Mouse (Mus musculus) erythroblast, adult 5-6 weeks (primary cell): ENCODE results near the gene Smc1b. TPM values are rescaled to one million over a fixed set of nuclear protein-coding genes. Genes with fewer than 3 reads are reported as not detected.
"Not testable (repeated sequence)": the region's sequence is repeated elsewhere in the genome, so short reads cannot be mapped to it uniquely, and the experiment has no call there.

Experiments
- ATAC-seq: replicated peaks from 2 replicates; pipeline ENCODE4 v1.8.0; 2016; ENCODE audit warnings: moderate number of reproducible peaks, mild to moderate bottlenecking, moderate TSS enrichment, inconsistent platforms; ENCODE audit not compliant: poor library complexity, low FRiP score, severe bottlenecking
- total RNA-seq, 2 experiments: library from RNA; stranded (forward) in 1 of 2; stranded (reverse) in 1 of 2; fragments of 150-400 nt in 1 of 2; fragments of 200-764, 138-1000 nt in 1 of 2; gene quantifications; 2 replicates each; pipeline versions ENCODE4 v1.2.3 to v1.2.4; 2015 to 2017; ENCODE audit warnings: low replicate concordance in 2 of 2

The Smc1b gene
- total RNA-seq, 2 experiments from 2014 or later: not detected

DNA sequence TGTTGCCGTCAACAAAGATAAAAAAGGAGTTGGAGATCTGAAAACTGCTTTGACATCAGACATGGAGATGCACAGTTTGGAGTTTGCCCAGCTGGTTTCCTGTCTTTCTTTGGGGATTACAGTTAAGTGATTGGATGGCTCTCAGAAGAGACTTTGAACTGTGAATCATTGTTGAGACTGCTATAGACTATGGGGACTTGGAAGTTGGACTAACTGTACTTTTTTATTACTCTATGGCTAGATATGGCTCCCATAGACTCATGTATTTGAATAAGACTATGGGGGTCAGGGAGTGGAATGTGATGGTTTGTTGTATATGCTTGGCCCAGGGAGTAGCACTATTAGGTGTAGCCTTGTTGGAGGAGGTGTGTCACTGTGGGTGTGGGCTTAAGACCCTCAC, 101.1 kb downstream of the Smc1b start:
- not testable (repeated sequence) for ATAC-seq

DNA sequence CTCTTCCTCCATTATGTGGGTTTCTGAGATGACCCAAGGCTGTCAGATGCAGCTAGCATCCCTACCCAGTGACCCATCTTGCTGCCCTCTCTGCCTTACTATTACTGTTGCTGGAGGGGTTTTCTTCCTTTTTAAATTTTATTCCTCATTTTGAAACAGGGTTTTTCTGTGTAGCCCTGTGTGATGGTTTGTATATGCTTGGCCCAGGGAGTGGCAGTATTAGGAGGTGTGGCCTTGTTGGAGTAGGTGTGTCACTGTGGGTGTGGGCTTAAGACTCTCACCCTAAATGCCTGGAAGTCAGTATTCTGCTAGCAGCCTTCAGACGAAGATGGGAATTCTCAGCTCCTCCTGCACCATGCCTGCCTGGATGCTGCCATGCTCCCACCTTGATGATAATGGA, 103.1 kb downstream of the Smc1b start, which contains the start of gene Fam118a:
Gene Fam118a (plus strand): TSS at position 301 of the 400 bp plus-strand sequence.
- ATAC-seq: not testable (repeated sequence)

DNA sequence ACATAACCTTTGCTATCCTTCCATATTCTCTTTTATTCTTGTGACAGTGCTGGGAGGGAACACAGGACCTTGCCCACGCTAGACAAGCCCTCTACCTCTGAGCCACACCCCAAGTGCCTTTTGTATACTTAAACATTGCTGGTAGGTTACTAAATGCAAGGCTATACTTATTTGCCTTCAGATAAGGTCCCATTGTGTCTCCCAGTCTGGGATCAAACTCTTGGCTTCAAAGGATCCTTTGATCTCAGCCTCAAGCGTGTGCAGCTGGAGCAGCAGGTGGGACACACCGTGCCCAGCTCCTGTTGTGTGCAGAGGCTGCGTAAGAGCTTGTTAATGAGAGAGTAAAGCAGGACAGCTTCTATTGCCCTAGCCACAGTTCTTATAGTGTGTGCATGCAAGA, 104.0 kb downstream of the Smc1b start:
- ATAC-seq: no peak

DNA sequence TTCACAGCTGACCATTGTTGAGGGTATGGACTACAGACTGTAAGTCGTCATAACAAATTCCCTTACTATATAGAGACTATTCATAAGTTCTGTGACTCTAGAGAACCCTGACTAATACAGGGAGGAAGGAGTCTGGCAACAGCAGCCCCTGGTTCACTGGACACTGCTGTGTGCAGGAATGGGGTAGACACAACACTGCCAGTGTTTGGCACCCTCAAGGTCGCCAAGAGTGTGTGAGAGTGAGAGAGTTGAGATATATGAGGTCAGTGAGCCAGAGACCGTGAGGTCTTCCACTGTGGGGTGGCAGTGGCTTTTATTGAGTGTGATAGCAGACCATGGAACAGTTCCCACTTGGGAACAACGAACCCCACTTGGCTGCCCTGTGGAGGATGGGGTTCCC, 105.6 kb downstream of the Smc1b start:
- ATAC-seq: no peak

DNA sequence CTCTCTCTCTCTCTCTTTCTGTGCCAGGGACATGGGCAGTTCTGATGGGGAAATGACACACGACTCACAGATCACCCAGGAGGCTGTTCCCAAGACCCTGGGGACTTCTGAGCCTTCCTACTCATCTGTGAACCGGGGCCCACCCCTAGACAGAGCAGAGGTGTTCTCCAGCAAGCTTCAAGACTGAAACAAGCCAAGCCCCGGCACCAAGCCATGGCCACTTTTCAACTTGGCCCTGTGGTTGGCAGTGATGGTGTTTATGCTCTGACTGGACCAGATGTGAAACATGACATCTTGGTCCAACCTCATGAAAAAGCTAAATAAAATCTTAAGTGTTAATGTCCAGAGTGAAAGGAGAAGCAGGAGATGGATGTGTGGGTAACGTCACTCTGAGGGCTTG, 109.6 kb downstream of the Smc1b start:
- no peak for ATAC-seq

DNA sequence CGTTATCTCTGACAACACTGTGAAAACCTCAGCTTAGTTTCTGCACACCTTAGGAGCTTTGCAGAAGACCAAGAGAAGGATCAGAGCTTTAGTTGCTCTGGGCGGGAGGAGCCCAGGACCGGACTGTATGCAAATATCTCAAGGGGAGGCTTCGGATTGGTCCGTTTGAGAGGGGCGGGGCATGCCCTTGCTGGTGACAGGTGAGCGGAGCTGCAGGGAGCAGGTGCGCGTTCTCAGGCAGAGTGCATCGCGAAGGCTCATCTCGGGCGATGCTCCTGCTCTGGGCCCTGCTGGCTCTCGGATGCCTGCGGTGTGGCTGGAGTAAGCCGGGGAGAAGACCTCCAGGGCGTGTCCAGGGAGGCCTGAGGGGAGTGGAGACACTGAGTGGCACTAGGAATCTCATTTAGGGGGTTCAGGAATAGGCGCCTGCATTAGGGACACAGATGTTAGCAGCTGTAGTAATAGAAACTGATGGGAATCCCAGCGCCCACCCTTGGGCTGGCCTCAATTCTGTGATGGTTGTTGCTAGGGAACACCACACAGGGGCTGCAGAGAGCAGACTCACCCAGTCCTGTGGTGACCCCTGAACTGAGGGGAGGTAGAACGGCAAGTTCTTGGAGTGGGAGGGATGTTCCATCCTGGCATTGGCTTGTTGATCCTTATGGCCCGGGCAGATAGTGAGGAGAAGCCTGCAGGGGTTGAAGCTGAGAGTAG, 114.7 kb downstream of the Smc1b start, which contains the start of gene Upk3a:
Gene Upk3a (plus strand): TSS at position 191 of the 714 bp plus-strand sequence.
- no peak for ATAC-seq

DNA sequence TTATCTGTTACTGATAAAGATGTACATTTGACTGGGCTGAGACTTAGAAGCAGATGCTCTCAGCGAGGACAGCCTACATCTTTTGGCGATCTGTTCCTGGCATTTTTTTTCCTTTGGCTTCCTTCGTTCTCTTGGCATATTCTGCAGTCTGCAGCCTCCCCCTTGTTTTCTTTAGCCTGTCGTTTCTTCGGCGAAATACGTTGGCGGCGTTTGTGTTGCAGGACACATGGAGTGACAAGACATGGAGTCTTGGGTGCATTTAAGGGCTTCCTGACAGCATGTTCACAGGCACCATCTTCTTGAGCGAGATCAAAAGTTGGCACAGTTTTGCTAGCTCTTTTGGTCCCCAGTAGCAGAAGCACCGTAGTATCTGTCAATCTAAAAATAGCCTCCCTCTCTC, 116.0 kb downstream of the Smc1b start:
- ATAC-seq: no peak

Other genes with a start within 250 kb of the Smc1b start
- 0.58 TPM in 1 of 2 replicates, not detected in the other for gene Gm29666, start 211.9 kb downstream of the Smc1b start, total RNA-seq (2015; ENCODE audit: low replicate concordance)
- under 0.01 and 0.42 TPM in 2 replicates for gene Gm29666, start 211.9 kb downstream of the Smc1b start, total RNA-seq (2017; ENCODE audit: low replicate concordance)
- gene Nup50, start 208.6 kb downstream of the Smc1b start, total RNA-seq (2015; ENCODE audit: low replicate concordance): 16.1 and 23.0 TPM in 2 replicates
- gene Nup50, start 208.6 kb downstream of the Smc1b start, total RNA-seq (2017; ENCODE audit: low replicate concordance): 35.7 and 38.2 TPM in 2 replicates
- gene 5031439G07Rik, start 143.4 kb downstream of the Smc1b start, total RNA-seq (2015; ENCODE audit: low replicate concordance): 5.6 and 6.0 TPM in 2 replicates
- gene 5031439G07Rik, start 143.4 kb downstream of the Smc1b start, total RNA-seq (2017; ENCODE audit: low replicate concordance): 5.4 and 5.7 TPM in 2 replicates
- not detected in 2 replicates for gene Upk3a, start 114.8 kb downstream of the Smc1b start, total RNA-seq (2015; ENCODE audit: low replicate concordance)
- gene Upk3a, start 114.8 kb downstream of the Smc1b start, total RNA-seq (2017; ENCODE audit: low replicate concordance): not detected in 2 replicates
- gene Fam118a, start 103.0 kb downstream of the Smc1b start, total RNA-seq (2015; ENCODE audit: low replicate concordance): 0.84 TPM in 1 of 2 replicates, not detected in the other
- gene Fam118a, start 103.0 kb downstream of the Smc1b start, total RNA-seq (2017; ENCODE audit: low replicate concordance): 1.3 and 5.0 TPM in 2 replicates
- not detected in 2 replicates for gene Ribc2, start 114 bp upstream of the Smc1b start, total RNA-seq (2015; ENCODE audit: low replicate concordance)
- gene Ribc2, start 114 bp upstream of the Smc1b start, total RNA-seq (2017; ENCODE audit: low replicate concordance): not detected in 2 replicates
- gene Fbln1, start 74.0 kb upstream of the Smc1b start, total RNA-seq (2015; ENCODE audit: low replicate concordance): not detected in 2 replicates
- gene Fbln1, start 74.0 kb upstream of the Smc1b start, total RNA-seq (2017; ENCODE audit: low replicate concordance): not detected in 2 replicates
- 35.0 and 42.4 TPM in 2 replicates for gene Atxn10, start 204.3 kb upstream of the Smc1b start, total RNA-seq (2015; ENCODE audit: low replicate concordance)
- 20.1 and 22.3 TPM in 2 replicates for gene Atxn10, start 204.3 kb upstream of the Smc1b start, total RNA-seq (2017; ENCODE audit: low replicate concordance)